Mouse (Mus musculus): ENCODE data around the gene Hax1.
A peak's percentile ranks its signal among the peaks of the same experiment; 100 is the strongest.

The Hax1 gene

DNA sequence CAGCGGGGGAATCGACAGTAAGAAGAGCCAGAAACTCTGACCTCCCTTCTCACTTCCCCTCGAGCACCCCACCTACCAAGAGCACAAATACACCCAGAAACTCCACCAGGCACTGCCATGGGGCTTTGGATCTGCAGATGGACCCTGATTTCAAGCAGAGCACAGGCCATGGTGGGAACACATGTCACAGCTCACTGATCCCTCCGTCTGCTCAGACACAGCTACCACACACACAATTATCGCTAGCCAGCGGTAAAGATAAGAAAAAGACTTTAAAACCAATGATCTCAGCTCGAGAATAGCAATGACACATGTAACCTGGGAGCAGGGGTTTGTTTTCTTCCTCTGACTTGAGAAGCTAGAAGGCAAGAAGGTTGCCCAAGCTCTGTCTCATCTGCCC, 30.1 kb downstream of the Hax1 start:
- no peak for DNase-seq (ENCODE audit: low read depth, low spot score)
- no peaks in the 10 kb centered on the region for H3K36me3 ChIP-seq (ENCODE audit: control insufficient read depth, insufficient read depth, low read length, poor library complexity, severe bottlenecking)
- no peaks in the 10 kb centered on the region for H3K27me3 ChIP-seq (ENCODE audit: control insufficient read depth, insufficient read depth, low read length, poor library complexity, severe bottlenecking)

GRCm38 (mm10) chr3:89966946-89967345, 31.6 kb downstream of the Hax1 start:
- peak; percentile 82 for DNase-seq (ENCODE audit: low read depth, low spot score)
- Histone ChIP-seq H3K36me3 (ENCODE audit: control insufficient read depth, insufficient read depth, low read length, poor library complexity, severe bottlenecking) (no peaks in the 10 kb centered on the region), H3K27me3 (ENCODE audit: control insufficient read depth, insufficient read depth, low read length, poor library complexity, severe bottlenecking) (no peaks in the 10 kb centered on the region)

- H3K36me3 ChIP-seq (ENCODE audit: control insufficient read depth, insufficient read depth, low read length, poor library complexity, severe bottlenecking) = no peaks in the 10 kb centered on the region
- DNase-seq (ENCODE audit: low read depth, low spot score) = no peak
- H3K27me3 ChIP-seq (ENCODE audit: control insufficient read depth, insufficient read depth, low read length, poor library complexity, severe bottlenecking) = no peaks in the 10 kb centered on the region
Measured at GRCm38 (mm10) chr3:89965972-89966371, 32.6 kb downstream of the Hax1 start.

GRCm38 (mm10) chr3:89965557-89965956, 33.0 kb downstream of the Hax1 start:
- H3K36me3 ChIP-seq (ENCODE audit: control insufficient read depth, insufficient read depth, low read length, poor library complexity, severe bottlenecking) = no peaks in the 10 kb centered on the region
- no peaks in the 10 kb centered on the region for H3K27me3 ChIP-seq (ENCODE audit: control insufficient read depth, insufficient read depth, low read length, poor library complexity, severe bottlenecking)
- DNase-seq (ENCODE audit: low read depth, low spot score) = no peak

GRCm38 (mm10) chr3:89963926-89964739, 34.4 kb downstream of the Hax1 start:
- Histone ChIP-seq H3K27me3 (ENCODE audit: control insufficient read depth, insufficient read depth, low read length, poor library complexity, severe bottlenecking) (no peaks in the 10 kb centered on the region), H3K36me3 (ENCODE audit: control insufficient read depth, insufficient read depth, low read length, poor library complexity, severe bottlenecking) (no peaks in the 10 kb centered on the region)
- DNase-seq (ENCODE audit: low read depth, low spot score) = peak; percentile 59

GRCm38 (mm10) chr3:89963221-89963763, 35.3 kb downstream of the Hax1 start, which contains the start of gene Atp8b2:
Gene Atp8b2, minus strand, starts transcription at chr3:89963508.
- no peaks in the 10 kb centered on the region for H3K36me3 ChIP-seq (ENCODE audit: control insufficient read depth, insufficient read depth, low read length, poor library complexity, severe bottlenecking)
- no peaks in the 10 kb centered on the region for H3K27me3 ChIP-seq (ENCODE audit: control insufficient read depth, insufficient read depth, low read length, poor library complexity, severe bottlenecking)
- DNase-seq (ENCODE audit: low read depth, low spot score) = peak; percentile 74

- H3K27me3 ChIP-seq (ENCODE audit: control insufficient read depth, insufficient read depth, low read length, poor library complexity, severe bottlenecking) = no peaks in the 10 kb centered on the region
- no peak for DNase-seq (ENCODE audit: low read depth, low spot score)
- peaks cover under 1% of the 10 kb centered on the region; the same call in 1 of the 2 replicates for H3K36me3 ChIP-seq (ENCODE audit: control insufficient read depth, insufficient read depth, low read length, poor library complexity, severe bottlenecking)
Measured at GRCm38 (mm10) chr3:89962751-89963220, 35.8 kb downstream of the Hax1 start.

DNA sequence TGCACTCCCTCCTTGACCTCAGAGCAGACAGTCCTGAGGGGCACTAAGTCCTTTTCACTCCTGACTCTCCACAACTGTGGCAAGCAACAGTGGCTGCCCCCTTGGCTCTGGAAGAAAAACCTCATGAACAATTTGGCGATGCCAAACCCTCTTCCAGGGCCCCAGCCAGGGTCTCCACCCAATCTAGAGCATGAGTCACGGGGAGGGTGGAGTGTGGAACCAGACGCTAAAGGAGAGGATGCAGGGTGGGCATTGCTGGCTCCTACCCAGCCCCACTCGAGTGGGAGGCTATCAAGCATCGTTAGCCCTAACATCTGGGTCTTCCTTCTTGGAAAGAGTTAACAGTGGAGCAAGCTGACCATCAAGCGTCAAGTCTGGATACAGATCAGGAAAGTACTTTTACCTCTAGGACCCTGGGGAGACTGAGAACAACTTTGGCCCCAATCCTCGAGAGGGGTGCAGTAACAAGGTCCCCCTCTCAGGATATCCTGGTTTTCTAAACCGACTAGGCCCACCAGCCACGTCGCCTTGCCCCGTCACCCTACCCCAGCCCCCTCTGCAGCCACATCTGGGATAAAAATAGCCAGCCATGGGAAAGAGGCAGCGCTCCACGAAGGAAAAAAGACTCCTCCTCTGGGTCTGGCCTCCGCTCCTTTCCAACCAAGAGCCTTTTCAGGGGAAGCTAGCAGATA, 36.4 kb downstream of the Hax1 start:
- Histone ChIP-seq H3K36me3 (ENCODE audit: control insufficient read depth, insufficient read depth, low read length, poor library complexity, severe bottlenecking) (peaks cover 1% of the 10 kb centered on the region; the same call in 1 of the 2 replicates), H3K27me3 (ENCODE audit: control insufficient read depth, insufficient read depth, low read length, poor library complexity, severe bottlenecking) (no peaks in the 10 kb centered on the region)
- no peak for DNase-seq (ENCODE audit: low read depth, low spot score)

DNA sequence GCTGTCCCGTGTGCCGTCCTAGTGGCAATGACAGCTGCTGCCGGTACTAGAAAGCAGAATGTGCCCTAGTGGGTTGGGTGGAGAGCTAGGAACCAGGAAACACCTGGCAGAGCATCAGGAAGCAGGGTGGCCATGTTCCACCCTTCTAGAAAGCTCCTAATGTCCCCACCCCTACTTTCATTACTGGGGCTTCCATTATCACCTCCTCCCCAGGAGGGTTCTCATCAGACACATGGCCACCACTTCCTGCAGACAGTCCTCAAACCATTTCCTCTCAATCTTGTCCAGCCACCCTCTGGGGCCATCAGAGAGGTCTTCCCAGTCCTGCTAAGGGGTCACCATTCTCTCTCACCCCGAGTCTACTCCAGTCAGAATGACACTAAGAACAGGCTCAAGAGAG, 37.1 kb downstream of the Hax1 start:
- H3K27me3 ChIP-seq (ENCODE audit: control insufficient read depth, insufficient read depth, low read length, poor library complexity, severe bottlenecking) = no peaks in the 10 kb centered on the region
- peak; percentile 57 for DNase-seq (ENCODE audit: low read depth, low spot score)
- peaks cover 1% of the 10 kb centered on the region; the same call in 1 of the 2 replicates for H3K36me3 ChIP-seq (ENCODE audit: control insufficient read depth, insufficient read depth, low read length, poor library complexity, severe bottlenecking)

GRCm38 (mm10) chr3:89960469-89960868, 38.1 kb downstream of the Hax1 start:
- Histone ChIP-seq H3K27me3 (ENCODE audit: control insufficient read depth, insufficient read depth, low read length, poor library complexity, severe bottlenecking) (no peaks in the 10 kb centered on the region), H3K36me3 (ENCODE audit: control insufficient read depth, insufficient read depth, low read length, poor library complexity, severe bottlenecking) (peaks cover 1% of the 10 kb centered on the region)
- DNase-seq (ENCODE audit: low read depth, low spot score) = peak; percentile 88

DNA sequence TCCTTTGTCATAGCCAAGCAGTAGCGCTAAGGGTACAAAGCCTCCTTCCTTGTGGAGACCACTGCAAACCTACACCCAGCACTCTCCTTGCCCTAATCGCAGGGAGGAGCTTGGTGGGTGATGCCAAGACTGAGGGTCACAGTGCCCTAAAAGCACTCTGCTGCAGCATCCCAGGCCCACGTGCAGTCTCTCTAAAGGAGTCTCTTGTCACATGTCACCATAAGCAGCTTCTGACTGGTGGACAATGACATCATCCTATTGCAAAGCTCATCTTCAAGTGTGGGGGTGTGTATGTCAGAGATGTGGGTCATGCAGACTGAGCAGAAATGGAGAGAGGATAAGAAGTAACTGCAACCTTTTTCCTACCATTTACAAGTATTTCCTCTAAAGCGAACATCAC, 39.1 kb downstream of the Hax1 start:
- peaks cover 1% of the 10 kb centered on the region for H3K36me3 ChIP-seq (ENCODE audit: control insufficient read depth, insufficient read depth, low read length, poor library complexity, severe bottlenecking)
- DNase-seq (ENCODE audit: low read depth, low spot score) = no peak
- H3K27me3 ChIP-seq (ENCODE audit: control insufficient read depth, insufficient read depth, low read length, poor library complexity, severe bottlenecking) = no peaks in the 10 kb centered on the region

GRCm38 (mm10) chr3:89957880-89958279, 40.7 kb downstream of the Hax1 start:
- no peaks in the 10 kb centered on the region for H3K27me3 ChIP-seq (ENCODE audit: control insufficient read depth, insufficient read depth, low read length, poor library complexity, severe bottlenecking)
- no peak for DNase-seq (ENCODE audit: low read depth, low spot score)
- peaks cover 3% of the 10 kb centered on the region for H3K36me3 ChIP-seq (ENCODE audit: control insufficient read depth, insufficient read depth, low read length, poor library complexity, severe bottlenecking)

DNA sequence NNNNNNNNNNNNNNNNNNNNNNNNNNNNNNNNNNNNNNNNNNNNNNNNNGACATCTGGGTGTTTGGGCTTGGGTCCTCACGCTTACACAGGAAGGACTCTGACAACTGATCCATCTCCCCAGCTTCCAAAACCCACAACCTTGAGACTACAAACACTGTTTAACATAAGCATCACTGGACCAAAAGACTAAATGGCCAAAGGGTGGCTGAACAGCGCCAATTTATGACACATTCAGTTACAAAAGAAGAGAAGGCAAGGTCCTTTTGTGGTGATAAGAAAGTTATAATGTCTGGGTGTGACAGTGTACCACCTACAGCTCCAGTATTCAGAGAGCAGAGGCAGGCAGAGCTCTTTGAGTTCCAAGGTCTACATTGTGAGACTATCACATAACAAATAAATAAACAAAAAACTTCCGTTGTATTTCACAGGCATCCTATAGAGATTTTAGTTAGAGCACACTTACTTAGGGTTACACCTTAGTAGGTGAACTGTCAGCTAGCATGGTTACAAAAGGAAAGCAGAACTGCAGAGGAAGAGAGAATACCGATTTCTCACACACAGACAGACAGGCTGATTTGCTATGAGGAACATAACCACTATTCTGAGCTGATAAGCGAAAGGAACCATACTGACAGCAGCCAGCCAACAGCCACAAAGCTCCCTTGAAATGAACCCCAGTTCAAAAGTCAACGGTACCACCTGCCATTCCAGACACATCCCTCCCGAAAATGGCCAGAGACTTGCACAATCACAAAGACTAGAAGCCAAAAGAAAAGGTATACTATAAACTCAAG, 42.2 kb downstream of the Hax1 start:
- H3K36me3 ChIP-seq (ENCODE audit: control insufficient read depth, insufficient read depth, low read length, poor library complexity, severe bottlenecking) = peaks cover 5% of the 10 kb centered on the region
- no peak for DNase-seq (ENCODE audit: low read depth, low spot score)
- H3K27me3 ChIP-seq (ENCODE audit: control insufficient read depth, insufficient read depth, low read length, poor library complexity, severe bottlenecking) = no peaks in the 10 kb centered on the region

- Histone ChIP-seq H3K36me3 (ENCODE audit: control insufficient read depth, insufficient read depth, low read length, poor library complexity, severe bottlenecking) (peaks cover 5% of the 10 kb centered on the region), H3K27me3 (ENCODE audit: control insufficient read depth, insufficient read depth, low read length, poor library complexity, severe bottlenecking) (no peaks in the 10 kb centered on the region)
- DNase-seq (ENCODE audit: low read depth, low spot score) = peak; percentile 88
Measured at GRCm38 (mm10) chr3:89953420-89953819, 45.2 kb downstream of the Hax1 start.

Data from splenic B cell, adult 2 months (primary cell).